Mouse (Mus musculus) embryo, embryonic 10.5 days (tissue): ENCODE results near the gene Gfer.

Experiments
- DNase-seq: peaks from one replicate; pipeline ENCODE4 v3.0.0-alpha.2; 2015; ENCODE audit warnings: low spot score

Gfer gene

GRCm38 (mm10) chr17:24696011-24696697, at the start of gene Gfer, which contains the start of gene Noxo1:
TSS of gene Gfer (minus strand) at chr17:24696156.
TSS of gene Noxo1 (plus strand) at chr17:24696234.
- DNase-seq, result peak; percentile 89

- no peak for DNase-seq
These were observed 48.4 kb upstream of the Gfer start for GRCm38 (mm10) chr17:24744381-24744780.

GRCm38 (mm10) chr17:24743896-24744295, 47.9 kb upstream of the Gfer start:
- no peak for DNase-seq

- DNase-seq, result no peak
These were observed 46.4 kb upstream of the Gfer start for GRCm38 (mm10) chr17:24742307-24742706.

- DNase-seq, result no peak
These were observed 44.0 kb upstream of the Gfer start for GRCm38 (mm10) chr17:24739926-24740325.

- no peak for DNase-seq
These were observed 42.3 kb upstream of the Gfer start for GRCm38 (mm10) chr17:24738238-24738637.

- DNase-seq, result no peak
These were observed 41.3 kb upstream of the Gfer start for GRCm38 (mm10) chr17:24737135-24737810.

- peak; percentile 100 for DNase-seq
These were observed 40.5 kb upstream of the Gfer start, which contains the start of gene Msrb1 for GRCm38 (mm10) chr17:24736330-24737051. TSS of gene Msrb1 (plus strand) at chr17:24736642.

GRCm38 (mm10) chr17:24735446-24735845, 39.5 kb upstream of the Gfer start:
- DNase-seq, result no peak

- no peak for DNase-seq
These were observed 38.6 kb upstream of the Gfer start for GRCm38 (mm10) chr17:24734513-24734912.

GRCm38 (mm10) chr17:24733434-24734050, 37.6 kb upstream of the Gfer start:
- DNase-seq, result no peak

GRCm38 (mm10) chr17:24732233-24732935, 36.4 kb upstream of the Gfer start:
- DNase-seq, result no peak

- DNase-seq, result no peak
These were observed 34.8 kb upstream of the Gfer start for GRCm38 (mm10) chr17:24730787-24731186.

GRCm38 (mm10) chr17:24729067-24729466, 33.1 kb upstream of the Gfer start:
- DNase-seq, result no peak

- no peak for DNase-seq
These were observed 32.2 kb upstream of the Gfer start for GRCm38 (mm10) chr17:24728184-24728583.

- no peak for DNase-seq
These were observed 31.7 kb upstream of the Gfer start, which contains the start of gene Rpl3l for GRCm38 (mm10) chr17:24727618-24728017. TSS of gene Rpl3l (plus strand) at chr17:24727820.

- no peak for DNase-seq
These were observed 29.9 kb upstream of the Gfer start for GRCm38 (mm10) chr17:24725637-24726390.

- DNase-seq, result peak; percentile 98
These were observed 28.2 kb upstream of the Gfer start, which contains the start of gene Ndufb10 for GRCm38 (mm10) chr17:24724184-24724583. TSS of gene Ndufb10 (minus strand) at chr17:24724478.

- DNase-seq, result no peak
These were observed 27.9 kb upstream of the Gfer start for GRCm38 (mm10) chr17:24723881-24724180.

- peak; percentile 35 for DNase-seq
These were observed 27.3 kb upstream of the Gfer start for GRCm38 (mm10) chr17:24723122-24723880.
